Mouse (Mus musculus) kidney, postnatal 0 days (tissue): Measurements from ENCODE around the gene Hps5. TPM values are rescaled to one million over a fixed set of nuclear protein-coding genes. Genes with fewer than 3 reads are reported as not detected.
A peak's percentile ranks its signal among the peaks of the same experiment; 100 is the strongest.

Experiments
- ATAC-seq: fragments of 200-750 bp; cut with Nextera tagmentation; replicated peaks from 2 replicates; pipeline ENCODE4 v1.8.0; 2017; ENCODE audit warnings: low read depth, moderate number of reproducible peaks, moderate TSS enrichment, moderate library complexity; ENCODE audit not compliant: low FRiP score
- DNase-seq: peaks from one replicate; pipeline ENCODE4 v3.0.0-alpha.2; 2016; ENCODE audit warnings: low spot score
- H3K27ac ChIP-seq: fragments of 300-500 bp; sonication (generic); 2 replicates; pipeline ENCODE4 v1.5.1; 2014; ENCODE audit warnings: mild to moderate bottlenecking
- H3K27me3 ChIP-seq: fragments of 300-500 bp; sonication (generic); 2 replicates; pipeline ENCODE4 v1.6.1; 2014; ENCODE audit warnings: low read length, mixed read lengths; ENCODE audit not compliant: insufficient read depth
- H3K36me3 ChIP-seq: fragments of 300-500 bp; sonication (generic); 2 replicates; pipeline ENCODE4 v1.6.1; 2014; ENCODE audit warnings: low read length, mixed read lengths; ENCODE audit not compliant: insufficient read depth
- H3K4me1 ChIP-seq: fragments of 300-500 bp; sonication (generic); replicated peaks from 2 replicates; pipeline ENCODE4 v1.6.1; 2014; ENCODE audit warnings: antibody characterized with exemption, low read length, mixed read lengths; ENCODE audit not compliant: insufficient read depth
- H3K4me2 ChIP-seq: fragments of 300-500 bp; sonication (generic); 2 replicates; pipeline ENCODE4 v1.6.1; 2014; ENCODE audit warnings: mild to moderate bottlenecking, low read length, moderate library complexity, mixed read lengths
- H3K4me3 ChIP-seq: fragments of 300-500 bp; sonication (generic); replicated peaks from 2 replicates; pipeline ENCODE4 v1.5.1; 2014; ENCODE audit warnings: low read depth, low read length
- H3K9ac ChIP-seq: fragments of 300-500 bp; sonication (generic); 2 replicates; pipeline ENCODE4 v1.6.1; 2014; ENCODE audit warnings: low read depth, low read length
- H3K9me3 ChIP-seq: fragments of 300-500 bp; sonication (generic); replicated peaks from 2 replicates; pipeline ENCODE4 v1.6.1; 2016; ENCODE audit warnings: low read length, inconsistent platforms, mixed read lengths
- CTCF ChIP-seq: IDR thresholded peaks from 2 replicates; pipeline ENCODE4 v1.5.1; 2016; ENCODE audit warnings: antibody characterized with exemption, low read depth, mild to moderate bottlenecking, moderate library complexity
- WGBS: fragments of 180-500 bp; shearing (Covaris S2); extraction: QIAGEN DNeasy Blood & Tissue Kit; methylation state at CpG from one replicate; pipeline ENCODE4 v1.1.7; 2014; 5-methylcytosine and 5-hydroxymethylcytosine counted together
- polyA plus RNA-seq: library from polyadenylated mRNA; unstranded; fragments of >200 nt; fragmentation: Nextera tagmentation; extraction: Ambion mirVana; gene quantifications from 2 replicates; pipeline ENCODE4 v1.2.1, GENCODE M21; 2015

The Hps5 gene
- polyA plus RNA-seq, 1 experiment from 2014 or later, result 19.0 TPM

DNA sequence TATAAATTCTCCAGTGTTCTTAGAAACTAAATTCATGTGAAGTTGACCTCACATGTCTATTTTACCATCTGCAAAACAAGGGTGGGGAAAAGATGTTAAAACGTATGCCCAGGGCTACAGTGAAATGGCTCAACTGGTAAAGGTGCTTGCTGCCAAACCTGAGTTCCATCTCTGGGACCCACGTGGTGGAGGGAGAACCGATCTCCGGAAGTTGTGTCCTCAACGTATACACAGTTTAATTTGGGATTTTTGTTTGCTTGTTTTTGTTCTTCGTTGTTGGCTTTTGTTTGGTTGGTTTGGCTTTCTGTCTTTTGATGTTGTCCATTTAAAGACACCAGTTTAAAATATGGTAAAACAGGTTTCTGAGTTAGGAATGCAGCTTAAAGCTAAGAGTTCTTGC, 915 bp upstream of the Hps5 start:
- ATAC-seq, result no peak

DNA sequence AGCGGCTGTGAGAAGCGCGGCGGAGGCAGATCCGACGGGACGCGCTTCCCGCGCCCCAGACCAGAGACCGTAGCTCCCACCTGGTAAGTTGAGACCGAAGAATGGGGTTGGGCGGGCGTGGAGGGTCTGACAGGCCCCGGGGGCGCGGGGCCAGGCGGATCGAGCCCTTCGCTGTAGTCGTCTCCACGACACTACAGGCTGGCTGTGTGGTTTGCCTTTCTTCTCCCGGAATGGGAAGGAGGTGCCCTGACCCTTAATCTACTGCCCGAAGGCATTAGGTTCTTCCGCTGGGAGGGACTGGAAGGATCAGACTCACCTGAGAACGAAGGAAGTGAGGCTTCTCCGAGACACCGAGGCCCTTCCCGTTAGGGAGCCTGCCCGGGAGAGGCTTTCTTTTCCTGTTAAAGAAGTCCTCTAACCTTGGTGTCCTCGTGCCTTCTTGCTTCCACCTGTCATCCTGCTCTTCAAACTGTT, 379 bp upstream of the Hps5 start:
- peak overlapping the region; percentile 98 for H3K4me2 ChIP-seq
- no peak for DNase-seq

More for the DNA sequence above, 915 bp upstream of the Hps5 start:
- Histone ChIP-seq H3K27me3 (no peaks in the 10 kb centered on the region), H3K27ac (no peak overlapping the region), H3K36me3 (peaks cover 16% of the 10 kb centered on the region; the same call in 1 of the 2 replicates), H3K4me1 (peaks cover 18% of the 10 kb centered on the region), H3K9ac (peak overlapping the region; percentile 94), H3K4me2 (peak overlapping the region; percentile 98), H3K9me3 (no peaks in the 10 kb centered on the region), H3K4me3 (peak overlapping the region; percentile 95)
- WGBS, result 61% methylated on average over 6 of the region's 6 CpGs
- no peak for TF ChIP-seq CTCF
- no peak for DNase-seq

GRCm38 (mm10) chr7:46793871-46794270, 2.0 kb downstream of the Hps5 start:
- 69% methylated on average over 4 of the region's 4 CpGs for WGBS
- Histone ChIP-seq H3K9me3 (no peaks in the 10 kb centered on the region), H3K27me3 (no peaks in the 10 kb centered on the region), H3K4me3 (no peak overlapping the region), H3K27ac (peak overlapping the region; percentile 64; the same call in 1 of the 2 replicates), H3K4me1 (peaks cover 18% of the 10 kb centered on the region), H3K36me3 (0 out of 2 replicates have a peak, but pooled peaks cover 3% of the 10 kb centered on the region), H3K9ac (no peak overlapping the region), H3K4me2 (no peak overlapping the region; the same call in 1 of the 2 replicates)
- DNase-seq (peak; percentile 19), ATAC-seq (no peak)
- TF ChIP-seq CTCF, result no peak

More for the DNA sequence above, 379 bp upstream of the Hps5 start:
- peak overlapping the region; percentile 94 for H3K9ac ChIP-seq
- ATAC-seq, result no peak; the same call in 1 of the 2 replicates
- H3K27me3 ChIP-seq, result no peaks in the 10 kb centered on the region
- H3K9me3 ChIP-seq, result no peaks in the 10 kb centered on the region
- peak overlapping the region; percentile 95 for H3K4me3 ChIP-seq
- no peak for TF ChIP-seq CTCF
- peak overlapping the region; percentile 91; the same call in 1 of the 2 replicates for H3K27ac ChIP-seq
- under 1% methylated on average over 31 of the region's 31 CpGs for WGBS
- peaks cover 18% of the 10 kb centered on the region for H3K4me1 ChIP-seq
- peaks cover 12% of the 10 kb centered on the region; the same call in 1 of the 2 replicates for H3K36me3 ChIP-seq

GRCm38 (mm10) chr7:46789177-46789849, 6.6 kb downstream of the Hps5 start:
- H3K4me3 ChIP-seq, result no peak overlapping the region
- TF ChIP-seq CTCF, result no peak
- H3K4me1 ChIP-seq, result peaks cover 3% of the 10 kb centered on the region; the same call in 1 of the 2 replicates
- H3K36me3 ChIP-seq, result peaks cover 32% of the 10 kb centered on the region
- H3K27me3 ChIP-seq, result no peaks in the 10 kb centered on the region
- H3K4me2 ChIP-seq, result no peak overlapping the region
- WGBS, result 90% methylated on average over 5 of the region's 5 CpGs
- ATAC-seq (no peak), DNase-seq (no peak)
- H3K9ac ChIP-seq, result no peak overlapping the region
- H3K27ac ChIP-seq, result no peak overlapping the region
- H3K9me3 ChIP-seq, result no peaks in the 10 kb centered on the region

GRCm38 (mm10) chr7:46770706-46771105, 25.2 kb downstream of the Hps5 start:
- H3K36me3 ChIP-seq, result peaks cover 62% of the 10 kb centered on the region
- no peak overlapping the region for H3K9ac ChIP-seq
- no peaks in the 10 kb centered on the region for H3K27me3 ChIP-seq
- peak; percentile 77 for DNase-seq
- H3K4me2 ChIP-seq, result no peak overlapping the region
- H3K4me1 ChIP-seq, result no peaks in the 10 kb centered on the region
- no peaks in the 10 kb centered on the region for H3K9me3 ChIP-seq
- 57% methylated on average over 4 of the region's 4 CpGs for WGBS
- no peak overlapping the region for H3K4me3 ChIP-seq
- ATAC-seq, result no peak
- TF ChIP-seq CTCF, result peak; percentile 99
- H3K27ac ChIP-seq, result no peak overlapping the region

GRCm38 (mm10) chr7:46768451-46768850, 27.4 kb downstream of the Hps5 start:
- Histone ChIP-seq H3K27ac (no peak overlapping the region), H3K27me3 (no peaks in the 10 kb centered on the region), H3K4me1 (no peaks in the 10 kb centered on the region), H3K4me3 (no peak overlapping the region), H3K36me3 (peaks cover 65% of the 10 kb centered on the region), H3K9ac (no peak overlapping the region), H3K9me3 (no peaks in the 10 kb centered on the region), H3K4me2 (no peak overlapping the region)
- no peak for DNase-seq
- TF ChIP-seq CTCF, result no peak
- ATAC-seq, result no peak
- 92% methylated on average over 7 of the region's 7 CpGs for WGBS
